Mouse (Mus musculus): ENCODE measurements around the gene Adgre5.

DNA sequence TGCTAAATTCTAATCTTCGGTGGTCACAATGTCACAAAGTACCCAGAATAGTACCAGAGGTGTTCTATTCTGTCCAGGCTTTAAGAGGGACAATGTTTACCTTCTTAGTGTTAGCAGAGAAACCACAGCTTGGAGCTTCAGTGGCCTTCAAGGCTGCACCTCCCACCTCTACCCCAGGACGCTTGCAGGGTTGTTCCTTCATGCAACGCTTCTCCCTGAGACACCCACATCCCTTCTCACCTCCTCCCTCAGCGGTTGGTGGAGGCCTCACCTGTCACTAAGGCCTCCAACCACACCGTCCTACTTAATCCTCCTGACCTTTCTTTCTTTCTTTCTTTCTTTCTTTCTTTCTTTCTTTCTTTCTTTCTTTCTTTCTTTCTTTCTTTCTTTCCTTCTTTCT lies 17.2 kb upstream of the Adgre5 start:
- TF ChIP-seq CTCF (conservative IDR thresholded peaks at IDR 0.05; ENCODE audit: low read length) (no peak), POU5F1 (IDR thresholded peaks at IDR 0.05; ENCODE audit: borderline replicate concordance, low read length) (no peak), NANOG (IDR thresholded peaks at IDR 0.05; ENCODE audit: borderline replicate concordance, low read length) (no peak)
